Mouse (Mus musculus): ENCODE measurements around the gene Gp6.
"Not testable (repeated sequence)": the region's sequence is repeated elsewhere in the genome, so short reads cannot be mapped to it uniquely, and the experiment has no call there.

The Gp6 gene

DNA sequence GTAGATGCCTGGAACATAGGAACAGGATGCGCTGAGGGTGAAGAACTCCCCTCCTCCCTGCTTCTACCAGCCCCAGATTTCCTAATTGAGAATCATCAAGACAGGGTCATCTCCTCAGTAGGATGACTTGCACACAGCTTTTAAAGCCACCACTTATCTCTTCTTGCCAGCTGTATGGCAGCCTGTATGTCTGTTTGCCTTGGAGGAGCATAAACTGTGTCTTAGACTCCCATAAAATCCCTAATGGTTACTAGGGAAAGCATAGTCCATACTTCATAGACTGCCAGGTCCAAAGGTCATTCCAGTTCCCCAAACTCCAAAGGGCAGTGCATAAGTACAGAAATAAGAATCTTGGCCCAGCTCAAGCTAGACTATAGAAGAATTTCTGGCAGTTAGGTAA, at the start of gene Gp6:
Gene Gp6, minus strand, starts transcription at position 15 of the 400 bp plus-strand sequence.
- DNase-seq, result no peak

DNA sequence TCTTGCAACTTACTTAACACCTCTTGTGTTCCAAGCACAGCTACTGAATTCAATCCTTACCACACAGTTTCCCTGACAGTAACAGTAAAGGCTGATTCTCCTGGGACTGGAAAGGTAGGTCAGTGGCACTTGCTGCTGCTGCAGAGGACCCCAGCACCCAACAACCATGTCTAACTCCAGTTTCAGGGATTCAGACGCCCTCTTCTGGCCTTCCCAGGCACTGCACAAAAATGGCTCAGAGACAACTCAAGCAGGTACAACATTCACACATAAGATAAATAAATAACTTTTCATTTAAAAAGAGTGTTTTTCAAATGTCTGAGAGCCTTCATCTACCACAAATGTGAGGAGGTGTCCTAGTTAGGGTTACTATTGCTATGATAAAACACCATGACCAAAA, 49.6 kb upstream of the Gp6 start:
- peak; percentile 34 for DNase-seq

DNA sequence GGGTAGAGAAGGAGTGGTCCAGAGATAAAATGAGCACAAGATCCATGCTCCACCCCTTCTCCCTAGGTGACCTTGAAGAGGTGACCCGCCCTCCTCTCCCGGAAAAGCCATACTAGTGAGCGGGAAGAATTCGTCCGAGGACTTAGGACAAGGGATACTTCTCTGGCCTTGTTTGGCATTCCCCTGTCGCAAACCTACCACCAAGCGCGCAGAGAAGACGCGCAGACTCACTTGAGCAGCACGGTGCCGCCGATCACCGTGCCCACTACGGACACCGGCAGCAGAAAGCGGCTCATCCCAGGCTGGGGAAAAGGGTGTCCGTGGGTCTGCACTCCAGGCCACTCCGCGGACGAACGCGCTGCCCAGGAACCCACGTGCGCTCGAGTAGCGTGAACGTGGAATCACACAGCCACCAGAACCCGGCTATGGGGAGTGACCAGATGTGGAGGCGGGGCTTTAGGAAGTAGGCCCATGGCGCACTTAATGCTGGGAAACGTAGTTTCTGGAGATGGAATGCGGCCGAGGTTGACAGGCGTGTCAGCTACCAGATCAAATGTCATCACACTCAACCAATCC, 47.8 kb upstream of the Gp6 start, which contains the start of gene Rdh13:
Gene Rdh13, minus strand, starts transcription at position 434 of the 576 bp plus-strand sequence.
- DNase-seq, result peak; percentile 91

DNA sequence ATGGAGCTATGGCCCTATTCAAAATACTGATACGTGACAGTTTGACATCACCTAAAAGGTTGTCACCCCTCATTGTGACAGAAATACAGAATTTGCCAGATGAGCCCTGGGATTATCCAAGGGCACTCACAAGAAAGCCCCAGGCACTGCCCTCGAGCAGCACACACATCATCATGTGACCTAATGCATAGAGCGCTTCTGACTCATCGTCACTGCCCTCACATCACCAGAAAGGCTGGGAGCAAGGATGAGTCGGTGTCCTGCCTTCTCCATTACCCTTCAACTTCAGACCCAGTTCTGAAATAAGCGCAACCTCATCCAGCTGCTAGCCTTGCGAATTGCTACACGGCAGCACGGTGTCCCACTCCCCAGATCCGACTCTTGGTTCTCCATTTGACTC, 43.0 kb upstream of the Gp6 start:
- DNase-seq, result no peak

DNA sequence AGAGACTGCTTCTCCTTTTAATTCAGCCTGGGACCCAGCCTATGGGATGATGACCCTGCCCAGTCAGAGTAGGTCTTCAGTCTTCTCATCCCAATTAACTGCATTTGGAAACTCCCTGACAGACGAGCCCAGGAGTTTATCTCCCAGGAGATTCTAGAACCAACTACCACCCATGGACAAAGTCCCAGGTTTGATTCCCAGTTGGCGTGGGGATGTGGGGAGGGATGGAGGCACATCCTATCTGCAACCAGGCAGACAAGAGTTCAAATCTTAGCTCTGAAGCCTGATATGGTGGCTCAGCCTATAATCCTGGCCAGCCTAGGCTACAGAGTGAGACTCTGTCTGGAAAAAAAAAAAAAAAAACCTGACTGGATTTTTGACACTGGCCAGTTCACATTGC, 40.2 kb upstream of the Gp6 start:
- no peak for DNase-seq

DNA sequence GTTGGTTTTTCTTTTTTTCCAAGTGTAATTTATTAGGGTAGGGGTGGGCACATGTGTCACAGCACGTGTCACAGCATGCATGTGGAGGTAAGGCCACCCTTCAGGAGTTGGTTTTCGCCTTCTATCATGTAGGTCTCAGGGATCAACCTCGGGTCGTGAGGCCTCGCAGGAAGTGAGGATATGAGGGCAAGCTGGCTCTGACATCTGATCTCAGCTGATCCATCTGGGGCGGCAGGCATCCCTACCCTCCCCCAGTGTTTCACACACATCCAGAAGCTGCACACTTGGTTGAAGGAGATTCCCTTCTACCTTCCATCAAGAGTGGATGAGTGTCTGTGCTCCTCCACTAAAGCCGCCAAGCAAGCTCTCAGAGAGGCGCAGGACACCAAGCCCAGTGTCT, 34.5 kb upstream of the Gp6 start:
- no peak for DNase-seq

DNA sequence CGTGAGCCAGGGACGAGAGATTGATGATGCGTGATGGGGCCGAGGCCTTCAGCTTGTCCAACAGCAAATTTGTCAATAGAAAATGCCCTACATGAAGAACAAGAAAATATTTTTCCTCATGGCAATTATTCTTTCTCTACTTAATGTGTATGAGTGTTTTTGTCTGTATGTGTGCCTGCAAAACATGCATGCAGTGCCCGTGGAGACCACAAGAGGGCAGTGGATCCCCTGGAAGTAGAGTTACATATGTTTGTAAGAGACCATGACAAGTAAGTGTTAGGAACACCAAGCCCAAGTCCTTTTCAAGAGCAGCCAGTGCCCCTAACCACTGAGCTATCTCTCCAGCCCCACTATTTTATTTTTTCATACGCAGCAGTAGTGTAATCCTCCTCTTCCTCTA, 34.0 kb upstream of the Gp6 start:
- no peak for DNase-seq

DNA sequence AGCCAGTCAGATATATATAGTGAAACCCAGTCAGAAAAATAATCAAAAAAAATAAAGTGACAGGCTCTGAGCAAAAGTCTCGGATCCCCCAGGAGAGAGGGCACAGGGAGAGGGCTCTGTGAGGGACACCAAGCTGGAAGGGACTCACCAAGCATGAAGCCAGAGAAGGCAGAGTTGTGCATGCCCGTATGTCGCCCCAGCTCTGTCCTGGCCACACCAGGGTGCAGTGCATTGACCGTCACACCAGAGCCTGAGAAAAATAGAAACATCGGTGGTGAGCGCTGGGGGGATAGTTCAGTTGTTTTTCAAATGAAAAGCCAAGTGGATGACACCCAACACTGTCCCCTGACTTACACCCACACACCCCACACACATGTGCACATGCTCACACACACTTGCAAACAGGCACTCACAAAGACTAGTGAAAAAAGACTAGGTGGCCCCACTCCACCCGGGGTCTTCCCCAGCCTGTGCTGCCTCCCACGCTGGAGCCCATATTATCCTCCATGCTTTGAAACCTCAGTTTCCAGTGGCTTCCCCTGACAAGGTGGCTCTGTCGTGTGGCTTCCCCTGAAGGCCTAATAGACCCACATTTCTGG, 32.8 kb upstream of the Gp6 start:
- no peak for DNase-seq

DNA sequence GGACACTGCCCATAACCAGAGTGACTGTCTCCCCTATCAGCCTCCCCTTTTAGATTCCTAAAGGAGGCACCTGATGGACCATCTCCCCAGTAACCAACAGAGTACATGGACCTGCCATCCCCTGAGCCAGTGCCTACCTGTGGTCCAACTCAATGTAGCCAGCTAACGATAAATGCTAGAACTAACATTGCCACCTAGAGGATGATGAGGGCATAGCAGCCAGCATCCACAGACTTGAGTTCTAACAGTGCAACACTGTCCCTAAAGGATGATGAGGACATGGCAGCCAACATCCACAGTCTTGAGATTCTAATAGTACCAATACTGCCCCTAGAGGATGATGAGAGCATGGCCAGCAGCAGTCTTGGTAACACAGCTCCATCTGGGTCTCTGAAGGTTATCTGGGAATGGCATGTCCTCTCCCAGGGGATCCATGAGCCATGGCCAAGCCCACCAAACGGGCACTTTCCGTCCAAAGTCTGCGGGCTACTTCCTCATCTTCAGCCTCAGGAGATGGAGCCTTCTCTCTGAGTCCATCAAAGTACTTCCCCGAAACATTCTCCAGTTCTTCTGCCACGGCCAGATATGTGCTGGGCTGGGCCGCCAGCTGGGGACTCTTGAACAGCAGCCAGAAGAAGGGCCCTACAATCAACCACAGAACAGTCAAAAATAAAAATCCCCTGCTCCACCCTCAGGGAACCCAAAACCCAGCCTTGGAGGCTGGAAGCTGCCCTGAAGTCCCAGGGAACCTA, 29.8 kb upstream of the Gp6 start:
- DNase-seq, result peak; percentile 85

DNA sequence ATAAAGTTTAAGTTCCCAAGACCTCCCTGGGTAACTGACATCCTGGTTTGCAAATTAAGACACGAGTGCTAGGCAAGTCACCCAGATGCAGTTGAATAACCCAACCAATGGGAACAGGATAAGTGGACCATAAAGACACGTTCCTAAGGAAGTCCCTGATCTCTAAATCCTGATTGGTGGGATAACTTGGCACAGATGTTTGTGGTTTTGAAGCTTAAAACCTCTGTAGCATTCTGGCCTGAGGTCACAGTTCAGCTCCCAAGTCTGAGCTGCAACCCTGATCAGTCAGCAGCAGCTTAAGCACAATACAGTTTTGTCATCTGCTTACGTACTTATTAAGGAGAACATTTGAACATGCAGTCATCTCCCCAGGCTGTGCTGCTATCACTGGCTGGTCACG, 22.7 kb upstream of the Gp6 start:
- no peak for DNase-seq

DNA sequence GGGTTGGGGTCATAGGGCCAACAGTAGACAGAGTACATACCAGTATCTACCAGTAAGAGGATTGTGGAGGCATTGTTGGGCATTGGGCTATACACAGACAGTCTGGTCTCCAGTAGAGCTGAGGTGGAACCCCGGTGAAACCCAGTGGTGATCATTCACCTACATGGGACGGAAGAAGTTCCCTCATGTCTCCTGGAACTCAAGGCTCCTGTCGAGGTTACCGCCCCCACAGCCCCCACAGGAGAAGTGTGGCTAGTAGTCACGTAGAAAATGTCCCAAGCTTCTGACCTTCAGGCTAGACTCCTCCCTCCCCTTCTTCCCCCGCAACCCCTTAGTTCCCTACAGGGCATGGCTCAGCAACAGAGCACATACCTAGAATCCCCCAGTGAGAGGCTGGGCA, 22.1 kb upstream of the Gp6 start:
- DNase-seq, result no peak

DNA sequence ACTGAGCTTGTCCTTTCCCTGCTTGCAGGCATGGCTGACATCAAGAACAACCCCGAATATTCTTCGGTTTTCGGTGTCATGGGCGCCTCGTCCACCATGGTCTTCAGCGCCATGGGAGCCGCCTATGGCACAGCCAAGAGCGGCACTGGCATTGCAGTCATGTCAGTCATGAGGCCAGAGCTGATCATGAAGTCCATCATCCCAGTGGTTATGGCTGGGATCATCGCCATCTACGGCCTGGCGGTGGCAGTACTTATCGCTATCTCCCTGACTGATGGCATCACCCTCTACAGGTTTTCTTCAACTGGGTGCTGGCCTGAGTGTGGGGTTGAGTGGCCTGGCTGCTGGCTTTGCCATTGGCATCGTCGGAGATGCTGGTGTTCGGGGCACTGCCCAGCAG, 14.9 kb upstream of the Gp6 start:
- DNase-seq, result not testable (repeated sequence)

DNA sequence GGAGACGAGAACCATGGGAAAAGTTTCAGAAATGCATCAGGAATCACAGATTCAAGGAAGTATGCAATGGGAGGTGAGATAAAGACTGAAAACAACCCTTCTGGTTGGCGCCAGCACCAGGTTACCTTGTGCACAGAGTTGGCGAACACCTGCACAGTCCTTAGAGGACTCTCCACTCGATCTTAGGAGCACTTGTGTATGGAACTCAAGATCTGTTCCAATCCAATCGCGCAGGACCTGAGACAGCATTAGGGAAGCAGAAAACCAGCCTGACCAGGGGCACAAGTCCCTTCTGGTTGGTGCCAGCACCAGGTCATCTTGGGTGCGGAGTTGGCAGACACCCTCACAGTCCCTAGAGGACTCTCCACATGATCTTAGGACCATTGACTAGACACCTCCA, 24.0 kb downstream of the Gp6 start:
- no peak for DNase-seq

DNA sequence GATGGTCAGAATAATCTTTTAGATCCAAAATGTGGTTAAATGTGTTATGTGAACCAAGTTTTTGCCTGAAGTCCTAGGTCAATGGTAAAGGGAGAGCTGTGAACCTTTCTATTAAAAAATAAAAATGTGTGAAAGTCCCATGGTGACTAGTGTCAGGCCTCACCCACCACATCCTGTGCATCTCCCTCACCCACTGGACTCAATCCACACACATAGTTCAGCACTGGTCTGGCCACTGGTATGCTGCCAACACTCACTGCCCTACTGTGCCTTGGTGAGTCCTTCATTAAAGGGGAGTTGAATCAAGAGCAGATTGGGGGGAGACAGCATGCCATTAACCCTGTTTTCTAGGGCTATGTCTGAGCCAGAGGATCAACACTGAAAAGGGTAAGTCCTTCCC, 60.0 kb downstream of the Gp6 start, which contains the start of gene Ncr1:
Gene Ncr1, plus strand, starts transcription at position 216 of the 400 bp plus-strand sequence.
- no peak for DNase-seq

DNA sequence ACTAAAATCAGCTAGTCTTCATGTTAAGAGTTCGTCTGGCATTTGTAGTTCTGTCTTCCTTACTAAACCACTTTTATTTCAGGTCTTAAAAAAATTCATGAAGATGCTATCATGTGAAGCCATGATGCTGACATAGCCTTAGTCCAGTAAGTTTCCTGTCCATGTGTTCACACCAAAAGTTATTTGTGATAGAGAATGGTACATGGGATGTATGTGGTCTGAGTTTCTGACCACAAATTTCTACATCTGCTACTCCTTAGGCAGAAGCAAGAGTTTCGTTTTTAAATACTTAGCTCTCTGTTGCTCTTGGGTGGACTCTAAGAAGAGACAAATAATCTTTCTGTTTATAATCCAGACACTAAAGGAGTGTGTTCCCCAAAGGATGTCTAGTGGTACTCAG, 74.2 kb downstream of the Gp6 start:
- DNase-seq, result no peak

All from cerebellum, adult 11-12 months (tissue).